Mouse (Mus musculus) CH12.LX (cell line): ENCODE results near the gene Rras2. TPM values are rescaled to one million over a fixed set of nuclear protein-coding genes. Genes with fewer than 3 reads are reported as not detected.

Experiments
- DNase-seq: peaks from one replicate; pipeline ENCODE4 v3.0.0-alpha.2; 2013; ENCODE audit errors: extremely low read depth
- H3K27ac ChIP-seq: 2 replicates; pipeline ENCODE4 v1.5.1; 2012; ENCODE audit warnings: low read depth, mild to moderate bottlenecking, control low read depth, moderate library complexity; ENCODE audit not compliant: insufficient read depth
- H3K27me3 ChIP-seq: replicated peaks from 2 replicates; pipeline ENCODE3; 2012; ENCODE audit warnings: inconsistent platforms
- H3K36me3 ChIP-seq, 2 experiments: replicated peaks in 1 of 2; 2 replicates each; pipeline versions ENCODE3 to v1.6.1; 2012; ENCODE audit warnings: inconsistent platforms in 1 of 2, low read length in 1 of 2, mild to moderate bottlenecking in 1 of 2, mixed read lengths in 1 of 2, moderate library complexity in 1 of 2; ENCODE audit not compliant: control insufficient read depth in 1 of 2, insufficient read depth in 1 of 2
- H3K4me1 ChIP-seq, 2 experiments: 2 replicates each; pipeline ENCODE4 v1.6.1; 2012; ENCODE audit warnings: inconsistent platforms in 1 of 2, moderate library complexity in 1 of 2; ENCODE audit not compliant: insufficient read depth in 2 of 2, control insufficient read depth in 1 of 2
- H3K4me2 ChIP-seq: 2 replicates; pipeline ENCODE4 v1.6.1; 2012; ENCODE audit warnings: low read depth, mild to moderate bottlenecking, control low read depth; ENCODE audit not compliant: poor library complexity, insufficient read depth, severe bottlenecking
- H3K4me3 ChIP-seq, 3 experiments: fragments of 150-350 bp in 1 of 3; sonication (generic) in 1 of 3; replicated peaks in 1 of 3; 2 replicates each; pipeline versions ENCODE3 to v1.5.1; 2011 to 2012; ENCODE audit warnings: low read depth in 2 of 3, low read length in 2 of 3, mild to moderate bottlenecking in 2 of 3, moderate library complexity in 2 of 3, control low read depth in 1 of 3, improper control_type of control experiment in 1 of 3, inconsistent platforms in 1 of 3, mixed read lengths in 1 of 3; ENCODE audit not compliant: poor library complexity in 1 of 3
- H3K79me2 ChIP-seq: replicated peaks from 2 replicates; pipeline ENCODE4 v1.6.1; 2012; ENCODE audit warnings: mild to moderate bottlenecking, moderate library complexity; ENCODE audit not compliant: control insufficient read depth, poor library complexity, insufficient read depth, severe bottlenecking; ENCODE audit errors: extremely low read depth
- H3K9ac ChIP-seq: 2 replicates; pipeline ENCODE4 v1.6.1; 2012; ENCODE audit warnings: low read depth, mild to moderate bottlenecking, control low read depth, moderate library complexity; ENCODE audit not compliant: insufficient read depth
- H3K9me3 ChIP-seq: replicated peaks from 2 replicates; pipeline ENCODE3; 2012; ENCODE audit warnings: low read length, inconsistent platforms, mixed read lengths
- CHD1 ChIP-seq: IDR thresholded peaks from 2 replicates; pipeline ENCODE4 v1.6.1; 2012; ENCODE audit warnings: low read depth, low read length, improper control_type of control experiment, inconsistent platforms
- CTCF ChIP-seq, 2 experiments: IDR thresholded peaks in 1 of 2; conservative IDR thresholded peaks in 1 of 2; 2 replicates each; pipeline ENCODE4 v1.5.1; 2011 to 2012; ENCODE audit warnings: low read depth in 2 of 2, low read length in 2 of 2, improper control_type of control experiment in 1 of 2, inconsistent platforms in 1 of 2, mild to moderate bottlenecking in 1 of 2, moderate library complexity in 1 of 2
- E2F4 ChIP-seq: IDR thresholded peaks from 2 replicates; pipeline ENCODE4 v1.6.1; 2011; ENCODE audit warnings: low read depth, low read length, improper control_type of control experiment; ENCODE audit not compliant: insufficient replicate concordance
- ELF1 ChIP-seq: IDR thresholded peaks from 2 replicates; pipeline ENCODE4 v1.6.1; 2014; ENCODE audit warnings: low read depth, mild to moderate bottlenecking, inconsistent platforms, low read length, improper control_type of control experiment
- EP300 ChIP-seq: IDR thresholded peaks from 2 replicates; pipeline ENCODE4 v1.6.1; 2011; ENCODE audit warnings: low read length, improper control_type of control experiment
- ETS1 ChIP-seq: conservative IDR thresholded peaks from 2 replicates; pipeline ENCODE4 v1.6.1; 2012; ENCODE audit warnings: low read depth, mild to moderate bottlenecking, inconsistent platforms, low read length, improper control_type of control experiment, moderate library complexity
- HCFC1 ChIP-seq: IDR thresholded peaks from 2 replicates; pipeline ENCODE4 v1.6.1; 2012; ENCODE audit warnings: low read depth, mild to moderate bottlenecking, inconsistent platforms, low read length, improper control_type of control experiment
- JUN ChIP-seq: IDR thresholded peaks from 2 replicates; pipeline ENCODE4 v1.6.1; 2011; ENCODE audit warnings: low read depth, mild to moderate bottlenecking, low read length, improper control_type of control experiment, moderate library complexity; ENCODE audit not compliant: insufficient read depth
- JUND ChIP-seq: conservative IDR thresholded peaks from 2 replicates; pipeline ENCODE4 v1.6.1; 2011; ENCODE audit warnings: low read depth, low read length, improper control_type of control experiment
- KAT2A ChIP-seq: IDR thresholded peaks from 2 replicates; pipeline ENCODE4 v1.6.1; 2012; ENCODE audit warnings: low read length, improper control_type of control experiment, inconsistent platforms; ENCODE audit not compliant: insufficient replicate concordance
- MAFK ChIP-seq: IDR thresholded peaks from 2 replicates; pipeline ENCODE4 v1.6.1; 2011; ENCODE audit warnings: low read length, improper control_type of control experiment; ENCODE audit not compliant: insufficient replicate concordance
- MAZ ChIP-seq: IDR thresholded peaks from 2 replicates; pipeline ENCODE4 v1.6.1; 2012; ENCODE audit warnings: low read depth, mild to moderate bottlenecking, inconsistent platforms, low read length, improper control_type of control experiment, moderate library complexity
- MEF2A ChIP-seq: IDR thresholded peaks from 2 replicates; pipeline ENCODE4 v1.6.1; 2014; ENCODE audit warnings: low read depth, mild to moderate bottlenecking, inconsistent platforms, low read length, improper control_type of control experiment, borderline replicate concordance
- MYC ChIP-seq: IDR thresholded peaks from 2 replicates; pipeline ENCODE4 v1.6.1; 2011; ENCODE audit warnings: low read depth, mild to moderate bottlenecking, improper control_type of control experiment, low read length
- NELFE ChIP-seq: IDR thresholded peaks from 2 replicates; pipeline ENCODE4 v1.6.1; 2011; ENCODE audit warnings: low read depth, low read length, improper control_type of control experiment
- PAX5 ChIP-seq: IDR thresholded peaks from 2 replicates; pipeline ENCODE4 v1.6.1; 2012; ENCODE audit warnings: low read length, inconsistent platforms, mixed read lengths
- POLR2A ChIP-seq: IDR thresholded peaks from 2 replicates; pipeline ENCODE4 v1.6.1; 2011; ENCODE audit warnings: low read depth, mild to moderate bottlenecking, improper control_type of control experiment, low read length
- POLR2AphosphoS2 ChIP-seq: IDR thresholded peaks from 2 replicates; pipeline ENCODE4 v1.6.1; 2011; ENCODE audit warnings: low read depth, low read length, improper control_type of control experiment
- RAD21 ChIP-seq: IDR thresholded peaks from 2 replicates; pipeline ENCODE4 v1.6.1; 2011; ENCODE audit warnings: low read depth, mild to moderate bottlenecking, low read length, improper control_type of control experiment, moderate library complexity
- SIN3A ChIP-seq: IDR thresholded peaks from 2 replicates; pipeline ENCODE4 v1.6.1; 2012; ENCODE audit warnings: low read length, improper control_type of control experiment, inconsistent platforms
- SMC3 ChIP-seq: IDR thresholded peaks from 2 replicates; pipeline ENCODE4 v1.6.1; 2011; ENCODE audit warnings: low read depth, low read length, improper control_type of control experiment
- TBP ChIP-seq: conservative IDR thresholded peaks from 2 replicates; pipeline ENCODE4 v1.6.1; 2011; ENCODE audit warnings: low read depth, low read length, improper control_type of control experiment
- UBTF ChIP-seq: IDR thresholded peaks from 2 replicates; pipeline ENCODE4 v1.6.1; 2012; ENCODE audit warnings: low read depth, mild to moderate bottlenecking, inconsistent platforms, low read length, improper control_type of control experiment, moderate library complexity
- ZKSCAN1 ChIP-seq: IDR thresholded peaks from 2 replicates; pipeline ENCODE4 v1.6.1; 2012; ENCODE audit warnings: low read depth, inconsistent platforms, low read length, improper control_type of control experiment, borderline replicate concordance
- ZMIZ1 ChIP-seq: IDR thresholded peaks from 2 replicates; pipeline ENCODE4 v1.6.1; 2012; ENCODE audit warnings: low read depth, mild to moderate bottlenecking, inconsistent platforms, low read length, improper control_type of control experiment
- ZNF384 ChIP-seq: IDR thresholded peaks from 2 replicates; pipeline ENCODE4 v1.6.1; 2012; ENCODE audit warnings: low read depth, low read length, improper control_type of control experiment, inconsistent platforms
- dilution Hi-C: fragments of 300-500 bp; cut with MboI; formaldehyde crosslinking; loops from 2 replicates; pipeline ENCODE4 v1.14.3; 2020; ENCODE audit warnings: low sequenced_read_pairs; ENCODE audit not compliant: extremely low pct_unique_long_range_greater_than_20kb, extremely low pct_ligation_motif_present
- in situ Hi-C: fragments of 300-500 bp; cut with MboI; formaldehyde crosslinking; loops from 3 replicates; pipeline ENCODE4 v1.14.3; 2019; ENCODE audit warnings: low sequenced_read_pairs, low pct_ligation_motif_present, low pct_unique_long_range_greater_than_20kb, mixed read lengths
- polyA plus RNA-seq: library from polyadenylated mRNA; unstranded; fragments of >175 nt; gene quantifications from 2 replicates; pipeline ENCODE4 v1.2.1, GENCODE M21; 2012; ENCODE audit warnings: low read depth; ENCODE audit not compliant: insufficient read length
- total RNA-seq, 2 experiments: library from RNA; depleted of rRNA; stranded (reverse); fragments of 300-350 nt in 1 of 2; fragments of >200 nt in 1 of 2; gene quantifications; 2 replicates each; pipeline ENCODE4 v1.2.3; 2012 to 2014

The Rras2 gene
- total and polyA plus RNA-seq, 3 experiments = 11.2 to 36.0 (median 18.4) TPM

DNA sequence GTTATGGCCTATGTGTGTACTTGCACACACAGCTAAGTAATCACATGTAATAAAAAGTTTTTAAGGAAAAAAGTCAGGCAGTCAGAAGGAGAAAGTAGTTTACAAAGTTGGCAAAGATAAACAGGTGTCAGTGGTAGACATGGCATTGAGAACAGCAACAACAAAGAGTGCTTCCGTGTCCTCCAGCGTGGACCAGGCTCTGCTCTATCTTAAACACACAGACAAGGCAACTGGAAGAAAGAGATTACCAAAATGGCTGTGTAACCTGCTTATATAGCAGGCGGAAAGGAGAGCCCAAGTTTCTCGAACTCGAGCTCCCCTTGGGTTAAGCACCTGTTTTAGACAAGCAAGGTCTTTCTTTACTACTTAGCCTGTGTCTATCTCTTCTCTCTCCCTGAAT, 37.3 kb downstream of the Rras2 start:
- Histone ChIP-seq H3K79me2 (no peaks in the 10 kb centered on the region), H3K4me3 (no peak overlapping the region), H3K9me3 (no peaks in the 10 kb centered on the region), H3K9ac (no peak overlapping the region), H3K36me3 (peaks cover 0 to 7% of the 10 kb centered on the region in 2 experiments), H3K27ac (no peak overlapping the region), H3K27me3 (no peaks in the 10 kb centered on the region), H3K4me1 (peaks cover 13 to 54% of the 10 kb centered on the region in 2 experiments; a peak in 3 of 4 replicates), H3K4me2 (no peak overlapping the region)
- TF ChIP-seq ZMIZ1 = no peak
- no peak for TF ChIP-seq MEF2A
- no peak for TF ChIP-seq SMC3
- no peak for TF ChIP-seq TBP
- TF ChIP-seq HCFC1 = no peak
- no peak for TF ChIP-seq JUN
- no peak for TF ChIP-seq POLR2A
- no peak for TF ChIP-seq NELFE
- no peak for TF ChIP-seq JUND
- TF ChIP-seq ZKSCAN1 = no peak
- no peak for TF ChIP-seq MYC
- TF ChIP-seq ETS1 = no peak
- TF ChIP-seq MAFK = no peak
- TF ChIP-seq ZNF384 = no peak
- no peak for TF ChIP-seq ELF1
- TF ChIP-seq POLR2AphosphoS2 = no peak
- TF ChIP-seq KAT2A = no peak
- no peak for TF ChIP-seq UBTF
- no peak for TF ChIP-seq CTCF (conservative IDR thresholded peaks at IDR 0.05 in 1 of 2, IDR thresholded peaks at IDR 0.05 in 1 of 2; ENCODE audit: low read depth in 2 of 2, low read length in 2 of 2)
- TF ChIP-seq CHD1 = no peak
- no peak for DNase-seq
- dilution Hi-C loops = no loop called here
- in situ Hi-C loops = no loop called here

DNA sequence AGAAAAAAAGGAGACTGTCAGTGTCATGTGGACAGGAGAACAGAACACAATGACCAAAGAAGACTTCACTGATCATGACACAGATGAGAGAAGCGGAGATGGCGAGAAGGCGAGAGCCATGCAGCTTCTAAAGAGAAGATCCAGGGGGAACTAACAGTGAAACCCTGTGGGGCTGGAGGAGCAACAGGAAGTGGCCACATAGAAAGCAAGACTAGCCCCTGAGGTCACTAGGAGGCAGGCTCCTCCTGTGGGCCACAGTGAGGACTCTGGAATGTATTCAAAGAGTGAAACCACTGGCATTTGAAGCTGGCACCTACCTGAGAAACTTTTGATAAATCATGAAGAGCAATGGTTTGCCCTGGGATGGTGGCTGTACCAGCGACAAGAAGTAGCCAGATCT, 38.2 kb downstream of the Rras2 start:
- Histone ChIP-seq H3K79me2 (no peaks in the 10 kb centered on the region), H3K4me2 (no peak overlapping the region), H3K4me1 (peaks cover 12 to 48% of the 10 kb centered on the region in 2 experiments; a peak in 3 of 4 replicates), H3K27me3 (no peaks in the 10 kb centered on the region), H3K9me3 (no peaks in the 10 kb centered on the region), H3K27ac (no peak overlapping the region), H3K9ac (no peak overlapping the region), H3K4me3 (no peak overlapping the region), H3K36me3 (peaks cover 0 to 7% of the 10 kb centered on the region in 2 experiments)
- dilution Hi-C loops = no loop called here
- in situ Hi-C loops = no loop called here
- no peak for TF ChIP-seq E2F4
- TF ChIP-seq MAZ = no peak
- TF ChIP-seq ZNF384 = no peak
- no peak for TF ChIP-seq EP300
- no peak for TF ChIP-seq ZMIZ1
- no peak for TF ChIP-seq PAX5
- TF ChIP-seq CTCF (conservative IDR thresholded peaks at IDR 0.05 in 1 of 2, IDR thresholded peaks at IDR 0.05 in 1 of 2; ENCODE audit: low read depth in 2 of 2, low read length in 2 of 2) = no peak
- no peak for TF ChIP-seq SIN3A
- TF ChIP-seq RAD21 = no peak
- no peak for DNase-seq
